Mouse (Mus musculus): ENCODE results near the gene Stk39. TPM values are rescaled to one million over a fixed set of nuclear protein-coding genes. Genes with fewer than 3 reads are reported as not detected.

Stk39 gene
- polyA plus RNA-seq, 1 experiment from 2014 or later, result 39.4 TPM

DNA sequence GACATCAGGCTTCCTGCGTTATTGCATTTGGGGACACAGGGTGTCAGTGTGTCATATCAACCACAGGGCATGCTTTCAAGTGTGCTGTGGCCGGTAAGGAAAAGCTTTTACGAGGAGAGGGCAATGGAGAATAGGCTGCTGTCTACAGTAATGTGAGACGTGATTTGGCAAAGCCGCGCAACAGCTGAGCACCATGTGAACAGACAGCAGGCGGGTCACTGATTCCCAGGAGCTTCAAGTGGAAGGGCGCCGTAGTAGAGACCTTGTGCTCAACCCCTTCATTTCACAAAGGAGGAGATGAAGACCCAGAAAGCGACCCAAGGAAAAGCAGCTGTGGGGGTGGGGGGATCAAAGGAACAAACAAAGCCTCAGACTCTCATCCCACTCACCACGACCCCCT is 156.8 kb downstream of the Stk39 start:
- 61% methylated on average over 11 of the region's 11 CpGs for WGBS
- Histone ChIP-seq H3K4me1 (replicated peaks) (peaks cover 46% of the 10 kb centered on the region), H3K36me3 (no peaks in the 10 kb centered on the region), H3K27ac (0 out of 2 replicates have a peak overlapping the region, but pooled peaks have one; percentile 18), H3K27me3 (no peaks in the 10 kb centered on the region), H3K4me2 (no peak overlapping the region), H3K9me3 (no peaks in the 10 kb centered on the region), H3K9ac (no peak overlapping the region), H3K4me3 (no peak overlapping the region)
- ATAC-seq (ENCODE audit: low FRiP score), result peak; percentile 59

DNA sequence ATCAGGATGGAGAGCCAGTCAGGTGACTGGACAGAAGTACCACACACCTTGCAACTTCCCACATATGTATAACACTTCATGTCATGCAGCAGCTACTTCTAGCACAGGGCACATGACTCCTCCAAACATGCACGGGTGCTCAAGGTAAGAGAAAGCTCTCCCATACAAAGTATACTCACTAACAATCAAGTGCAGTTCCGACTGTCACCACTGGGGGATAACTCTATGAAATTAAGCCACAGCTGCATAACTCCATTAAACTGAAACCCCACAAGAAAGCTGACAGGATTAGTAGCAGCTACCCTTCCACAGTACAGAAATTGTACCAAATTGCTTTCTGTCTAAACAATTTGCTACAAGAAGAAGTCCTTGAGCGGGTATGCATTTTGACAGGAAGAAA is 161.9 kb downstream of the Stk39 start:
- H3K27me3 ChIP-seq, result no peaks in the 10 kb centered on the region
- 89% methylated on average over 3 of the region's 3 CpGs for WGBS
- no peak overlapping the region for H3K9ac ChIP-seq
- no peak for ATAC-seq (ENCODE audit: low FRiP score)
- no peak overlapping the region for H3K4me3 ChIP-seq
- H3K36me3 ChIP-seq, result peaks cover 17% of the 10 kb centered on the region
- peaks cover 15% of the 10 kb centered on the region for H3K4me1 ChIP-seq (replicated peaks)
- no peak overlapping the region for H3K27ac ChIP-seq
- H3K4me2 ChIP-seq, result no peak overlapping the region
- no peaks in the 10 kb centered on the region for H3K9me3 ChIP-seq

DNA sequence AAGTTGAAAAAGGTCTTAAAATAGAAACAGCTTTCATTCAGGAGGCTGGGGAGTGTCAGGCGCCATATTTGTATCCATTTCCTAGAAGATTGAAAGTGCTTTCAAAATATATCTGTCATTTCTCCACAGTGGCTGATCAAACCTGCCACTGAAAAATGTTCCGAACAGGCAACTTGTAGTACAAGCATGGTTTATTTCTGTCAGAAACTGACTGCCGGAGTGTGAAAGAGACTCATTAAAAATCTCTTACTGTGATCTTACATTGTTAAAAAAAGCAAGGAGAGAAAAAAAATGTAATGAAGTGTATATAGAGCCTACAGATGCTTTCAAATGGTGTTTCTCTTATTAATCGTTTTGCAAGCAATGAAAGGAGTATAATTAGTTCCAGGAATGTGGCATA is 165.5 kb downstream of the Stk39 start:
- Histone ChIP-seq H3K36me3 (peaks cover 26% of the 10 kb centered on the region), H3K27me3 (no peaks in the 10 kb centered on the region), H3K4me2 (no peak overlapping the region), H3K4me1 (replicated peaks) (peaks cover 10% of the 10 kb centered on the region), H3K27ac (no peak overlapping the region), H3K9ac (no peak overlapping the region), H3K4me3 (no peak overlapping the region), H3K9me3 (no peaks in the 10 kb centered on the region)
- ATAC-seq (ENCODE audit: low FRiP score), result no peak
- 76% methylated on average over 4 of the region's 4 CpGs for WGBS

DNA sequence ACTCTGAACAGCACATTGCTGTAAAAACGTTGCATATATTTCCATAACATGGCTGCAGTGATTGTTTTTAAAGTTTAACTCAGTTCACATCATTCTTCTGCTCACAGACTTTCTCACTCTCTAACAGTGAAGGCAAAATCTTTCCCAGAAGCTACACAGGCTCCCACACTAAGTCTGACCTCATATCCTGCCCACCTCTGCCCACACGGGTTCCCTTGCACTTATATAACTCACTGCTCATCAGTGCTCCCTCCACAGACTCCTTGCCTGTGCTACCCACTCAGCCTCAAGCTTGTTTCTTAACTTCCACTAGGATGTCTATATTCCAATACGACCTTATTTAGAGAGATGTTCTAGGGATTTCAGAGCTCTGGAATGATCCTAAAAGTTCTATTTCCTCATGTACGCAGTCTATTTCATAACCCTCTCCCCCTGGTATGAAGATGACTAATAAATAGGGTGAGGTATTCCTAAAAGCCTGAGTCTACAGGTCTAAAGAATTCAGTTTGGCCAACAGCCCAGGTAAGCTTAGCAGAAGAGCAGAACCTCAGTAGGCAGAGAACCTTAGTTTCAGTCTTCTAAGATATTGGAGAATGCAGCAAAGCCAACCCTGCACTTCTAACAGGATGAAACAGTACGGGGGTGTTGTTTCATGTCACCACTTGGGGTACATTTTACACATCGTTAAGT is 167.2 kb downstream of the Stk39 start:
- Histone ChIP-seq H3K27ac (no peak overlapping the region), H3K9me3 (no peaks in the 10 kb centered on the region), H3K4me3 (no peak overlapping the region), H3K4me2 (no peak overlapping the region), H3K9ac (no peak overlapping the region), H3K36me3 (peaks cover 24% of the 10 kb centered on the region), H3K27me3 (no peaks in the 10 kb centered on the region), H3K4me1 (replicated peaks) (peaks cover 13% of the 10 kb centered on the region)
- no peak for ATAC-seq (ENCODE audit: low FRiP score)
- 92% methylated on average over 6 of the region's 6 CpGs for WGBS

DNA sequence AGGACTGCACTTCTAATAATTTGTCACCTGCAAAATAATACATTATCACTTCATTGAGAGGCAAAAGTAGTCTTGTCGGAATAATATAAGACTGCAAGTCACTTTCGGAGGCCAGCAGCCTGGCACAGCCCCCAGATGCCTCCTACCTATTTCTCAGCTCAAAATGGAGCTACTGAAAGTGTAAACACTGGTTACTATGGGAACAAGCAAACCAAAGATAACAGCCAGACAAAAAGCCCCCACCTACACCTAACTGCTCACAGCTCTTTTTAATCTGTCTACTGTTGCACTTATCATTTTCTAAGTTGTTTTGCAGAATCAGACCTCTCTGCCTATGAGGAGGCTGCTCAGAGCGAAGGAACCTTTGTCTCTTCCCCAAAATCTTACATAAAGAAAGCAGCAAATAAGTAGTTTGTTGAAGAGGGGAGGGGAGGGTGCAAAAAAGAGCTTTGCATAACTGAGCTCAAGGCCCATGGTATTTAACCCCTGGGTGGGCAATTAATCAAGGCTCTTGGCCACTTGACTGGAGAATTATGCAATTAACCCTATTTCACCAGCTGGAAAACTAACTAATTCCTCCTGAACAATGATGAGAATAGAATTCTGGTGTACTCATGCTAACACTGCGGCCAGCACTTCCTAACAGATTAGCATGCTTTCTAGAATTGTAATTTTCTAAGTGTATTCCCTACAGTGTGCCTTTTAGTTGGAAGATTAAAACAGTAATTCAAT is 170.1 kb downstream of the Stk39 start:
- Histone ChIP-seq H3K9ac (no peak overlapping the region), H3K4me1 (replicated peaks) (peaks cover 13% of the 10 kb centered on the region), H3K27me3 (no peaks in the 10 kb centered on the region), H3K4me2 (no peak overlapping the region), H3K9me3 (no peaks in the 10 kb centered on the region), H3K27ac (0 out of 2 replicates have a peak overlapping the region, but pooled peaks have one; percentile 13), H3K36me3 (peaks cover 35% of the 10 kb centered on the region), H3K4me3 (no peak overlapping the region)
- WGBS, result 49% methylated on average over 4 of the region's 4 CpGs
- 0 out of 2 replicates have a peak, but pooled peaks have one; percentile 17 for ATAC-seq (ENCODE audit: low FRiP score)

DNA sequence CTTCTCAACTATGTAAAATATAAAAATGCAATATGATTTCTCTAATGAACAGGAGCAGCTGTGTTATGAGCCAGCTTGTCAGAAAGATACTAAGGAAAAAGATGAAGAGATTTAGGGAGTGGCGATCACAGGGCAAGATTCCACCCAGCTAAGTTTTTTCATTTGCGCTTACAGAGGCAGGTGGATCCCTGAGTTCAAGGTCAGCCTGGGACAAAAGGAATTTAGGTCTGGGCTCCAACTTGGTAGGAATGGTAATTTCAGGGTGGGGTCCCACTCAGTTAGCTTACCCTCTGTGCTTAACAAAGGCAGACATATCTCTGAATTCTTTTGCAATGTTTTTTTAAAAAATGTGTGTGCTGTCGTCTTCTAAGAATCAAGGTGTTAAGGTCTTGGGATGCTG is 173.7 kb downstream of the Stk39 start:
- Histone ChIP-seq H3K36me3 (peaks cover 26% of the 10 kb centered on the region; the same call in 1 of the 2 replicates), H3K27ac (no peak overlapping the region), H3K27me3 (no peaks in the 10 kb centered on the region), H3K4me1 (replicated peaks) (peaks cover 13% of the 10 kb centered on the region), H3K4me3 (no peak overlapping the region), H3K4me2 (no peak overlapping the region), H3K9me3 (no peaks in the 10 kb centered on the region), H3K9ac (no peak overlapping the region)
- ATAC-seq (ENCODE audit: low FRiP score), result no peak
- WGBS, result 91% methylated on average over 3 of the region's 3 CpGs

GRCm38 (mm10) chr2:68297955-68298354 is 174.1 kb downstream of the Stk39 start:
- no peaks in the 10 kb centered on the region for H3K27me3 ChIP-seq
- no peak overlapping the region for H3K4me2 ChIP-seq
- H3K4me3 ChIP-seq, result no peak overlapping the region
- ATAC-seq (ENCODE audit: low FRiP score), result no peak
- WGBS, result 95% methylated on average over 2 of the region's 2 CpGs
- H3K9me3 ChIP-seq, result no peaks in the 10 kb centered on the region
- peaks cover 13% of the 10 kb centered on the region for H3K4me1 ChIP-seq (replicated peaks)
- peaks cover 26% of the 10 kb centered on the region; the same call in 1 of the 2 replicates for H3K36me3 ChIP-seq
- no peak overlapping the region for H3K9ac ChIP-seq
- no peak overlapping the region for H3K27ac ChIP-seq

GRCm38 (mm10) chr2:68296743-68297142 is 175.3 kb downstream of the Stk39 start:
- Histone ChIP-seq H3K9ac (no peak overlapping the region), H3K4me3 (no peak overlapping the region), H3K4me2 (no peak overlapping the region), H3K4me1 (replicated peaks) (peaks cover 13% of the 10 kb centered on the region), H3K9me3 (no peaks in the 10 kb centered on the region), H3K36me3 (peaks cover 26% of the 10 kb centered on the region; the same call in 1 of the 2 replicates), H3K27ac (no peak overlapping the region), H3K27me3 (no peaks in the 10 kb centered on the region)
- 82% methylated on average over 2 of the region's 2 CpGs for WGBS
- no peak for ATAC-seq (ENCODE audit: low FRiP score)

DNA sequence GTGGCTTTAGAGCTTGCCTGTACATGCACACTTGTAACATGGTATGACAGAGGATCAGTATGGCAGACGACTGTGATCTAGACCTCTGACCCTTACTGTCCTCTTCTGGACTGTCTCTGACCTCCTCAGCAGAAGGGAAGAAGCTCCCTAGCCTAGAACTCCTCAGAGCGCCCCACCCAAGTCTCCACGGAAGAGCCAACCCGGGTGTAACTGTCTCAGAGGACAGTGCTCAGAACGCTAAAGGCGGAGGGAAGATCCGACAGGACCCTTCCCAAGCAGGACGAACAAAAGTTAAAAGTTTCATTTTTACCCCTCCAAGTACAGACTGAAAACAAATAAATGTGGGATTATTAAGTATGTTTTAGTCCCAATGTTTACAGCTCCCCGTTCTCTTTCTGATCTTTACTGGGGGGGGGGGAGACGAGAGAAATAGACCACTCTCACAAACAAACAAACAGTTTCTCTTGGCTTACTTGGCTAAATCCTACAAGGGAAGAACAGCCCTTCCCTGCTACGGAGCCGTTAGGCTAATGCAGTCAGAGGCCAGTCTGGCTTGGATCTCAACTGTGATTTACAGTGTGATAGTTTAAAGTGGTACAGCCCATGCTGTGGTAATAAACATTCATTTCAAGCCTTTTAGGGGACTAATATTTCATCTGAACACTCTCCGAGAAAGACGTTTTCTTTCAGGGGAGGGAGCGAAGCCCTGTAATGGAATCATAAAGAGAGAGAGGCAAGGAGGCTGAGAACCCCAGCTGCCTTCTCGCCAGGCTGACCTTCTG is 179.3 kb downstream of the Stk39 start:
- no peak overlapping the region for H3K4me3 ChIP-seq
- H3K9ac ChIP-seq, result no peak overlapping the region
- peaks cover 13% of the 10 kb centered on the region; the same call in 1 of the 2 replicates for H3K36me3 ChIP-seq
- no peaks in the 10 kb centered on the region for H3K9me3 ChIP-seq
- H3K4me1 ChIP-seq (replicated peaks), result peaks cover 7% of the 10 kb centered on the region; the same call in 1 of the 2 replicates
- H3K4me2 ChIP-seq, result no peak overlapping the region
- no peak overlapping the region for H3K27ac ChIP-seq
- 80% methylated on average over 16 of the region's 16 CpGs for WGBS
- ATAC-seq (ENCODE audit: low FRiP score), result 0 out of 2 replicates have a peak, but pooled peaks have one; percentile 21
- no peaks in the 10 kb centered on the region for H3K27me3 ChIP-seq

DNA sequence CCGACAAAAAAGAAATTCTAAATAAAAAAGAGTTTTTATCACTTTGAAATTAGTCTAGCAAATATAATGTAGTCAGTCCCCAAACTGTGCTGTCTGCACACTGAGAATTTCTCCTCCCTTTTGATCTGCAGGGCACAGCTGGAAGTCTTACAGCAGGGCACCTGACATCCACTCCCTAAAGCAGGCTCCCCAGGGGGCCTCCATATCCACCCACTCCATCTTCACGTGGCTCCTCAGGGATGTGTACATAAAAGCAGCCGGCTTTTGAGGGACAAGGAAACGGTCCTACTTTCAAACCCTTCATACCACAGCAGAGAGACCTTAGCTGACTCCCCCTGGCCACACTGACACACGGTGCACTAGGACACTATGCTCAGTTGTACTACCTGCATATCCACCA is 180.2 kb downstream of the Stk39 start:
- Histone ChIP-seq H3K36me3 (peaks cover 9% of the 10 kb centered on the region; the same call in 1 of the 2 replicates), H3K4me3 (no peak overlapping the region), H3K27me3 (no peaks in the 10 kb centered on the region), H3K9me3 (no peaks in the 10 kb centered on the region), H3K9ac (no peak overlapping the region), H3K4me2 (no peak overlapping the region), H3K27ac (no peak overlapping the region), H3K4me1 (replicated peaks) (peaks cover 7% of the 10 kb centered on the region; the same call in 1 of the 2 replicates)
- no peak for ATAC-seq (ENCODE audit: low FRiP score)
- WGBS, result 47% methylated on average over 5 of the region's 5 CpGs

DNA sequence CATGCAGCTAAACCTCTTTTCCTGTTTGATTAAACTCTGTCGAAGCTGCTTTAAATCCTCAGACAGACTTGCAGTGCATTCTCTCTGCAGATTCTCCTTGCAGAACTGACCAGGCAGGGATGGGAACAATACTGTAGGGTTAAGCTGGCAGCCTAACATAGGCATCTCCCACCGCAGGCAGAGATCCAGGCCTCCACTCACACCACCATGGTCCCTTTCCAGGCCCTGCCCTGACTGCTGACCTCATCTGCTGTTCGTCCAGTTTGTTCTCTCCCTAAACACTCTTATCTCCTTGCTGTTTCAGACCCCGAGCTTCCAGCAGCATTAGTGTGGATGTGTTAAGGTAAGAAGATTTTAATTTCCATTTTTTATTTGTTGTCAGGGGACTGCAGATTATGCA is 182.1 kb downstream of the Stk39 start:
- no peak for ATAC-seq (ENCODE audit: low FRiP score)

DNA sequence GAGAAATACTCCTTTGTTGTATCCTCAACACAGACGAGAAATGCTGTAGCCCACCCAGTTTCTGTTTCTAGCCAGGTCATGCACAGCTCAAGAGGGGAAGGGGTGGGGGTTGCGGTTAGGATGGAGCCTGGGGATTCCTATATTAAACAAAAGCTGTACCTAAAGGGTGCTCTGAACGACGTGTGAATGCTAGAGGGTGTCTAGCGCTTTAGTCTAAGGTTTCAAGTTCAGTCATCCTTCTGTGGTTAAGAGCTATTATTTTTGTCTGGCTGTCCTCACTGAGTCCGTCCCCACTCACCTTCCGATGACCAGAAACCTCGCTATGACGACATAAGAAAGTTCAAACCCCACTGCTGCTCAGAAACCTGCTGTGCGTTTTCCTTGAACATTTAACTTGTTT is 182.9 kb downstream of the Stk39 start:
- H3K27me3 ChIP-seq, result no peaks in the 10 kb centered on the region
- H3K4me1 ChIP-seq (replicated peaks), result peaks cover 7% of the 10 kb centered on the region; the same call in 1 of the 2 replicates
- H3K4me2 ChIP-seq, result no peak overlapping the region
- no peaks in the 10 kb centered on the region for H3K9me3 ChIP-seq
- peaks cover 4% of the 10 kb centered on the region; the same call in 1 of the 2 replicates for H3K36me3 ChIP-seq
- 86% methylated on average over 10 of the region's 10 CpGs for WGBS
- H3K4me3 ChIP-seq, result no peak overlapping the region
- no peak overlapping the region for H3K27ac ChIP-seq
- ATAC-seq (ENCODE audit: low FRiP score), result no peak
- no peak overlapping the region for H3K9ac ChIP-seq

More for the DNA sequence above, 182.1 kb downstream of the Stk39 start:
- H3K9me3 ChIP-seq, result no peaks in the 10 kb centered on the region
- no peak overlapping the region for H3K4me2 ChIP-seq
- no peaks in the 10 kb centered on the region for H3K27me3 ChIP-seq
- H3K9ac ChIP-seq, result no peak overlapping the region
- no peak overlapping the region for H3K27ac ChIP-seq
- H3K36me3 ChIP-seq, result 0 out of 2 replicates have a peak, but pooled peaks cover 2% of the 10 kb centered on the region
- no peak overlapping the region for H3K4me3 ChIP-seq
- peaks cover 7% of the 10 kb centered on the region; the same call in 1 of the 2 replicates for H3K4me1 ChIP-seq (replicated peaks)
- WGBS, result 73% methylated on average over 4 of the region's 4 CpGs

Data from hindbrain, embryonic 13.5 days (tissue).